Mouse (Mus musculus): ENCODE data around the gene Ift88.

The Ift88 gene

GRCm38 (mm10) chr14:57533841-57534240, 110.0 kb downstream of the Ift88 start:
- no peak for DNase-seq

- no peak for DNase-seq
Measured at GRCm38 (mm10) chr14:57534346-57534745, 110.5 kb downstream of the Ift88 start.

GRCm38 (mm10) chr14:57534961-57535360, 111.1 kb downstream of the Ift88 start:
- peak; percentile 65 to 70 for DNase-seq

- DNase-seq = no peak
Measured at GRCm38 (mm10) chr14:57535646-57536045, 111.8 kb downstream of the Ift88 start.

GRCm38 (mm10) chr14:57536820-57537219, 113.0 kb downstream of the Ift88 start:
- DNase-seq = no peak

GRCm38 (mm10) chr14:57537261-57538015, 113.6 kb downstream of the Ift88 start:
- DNase-seq = peak; percentile 27 to 28

GRCm38 (mm10) chr14:57540683-57541082, 116.8 kb downstream of the Ift88 start:
- DNase-seq = no peak

- peak in 1 of 2 experiments; percentile 13 for DNase-seq
Measured at GRCm38 (mm10) chr14:57542231-57542630, 118.4 kb downstream of the Ift88 start.

GRCm38 (mm10) chr14:57543420-57544039, 119.7 kb downstream of the Ift88 start:
- DNase-seq = no peak

GRCm38 (mm10) chr14:57545526-57545925, 121.7 kb downstream of the Ift88 start:
- DNase-seq = no peak

- no peak for DNase-seq
Measured at GRCm38 (mm10) chr14:57546131-57546530, 122.3 kb downstream of the Ift88 start.

GRCm38 (mm10) chr14:57546557-57547021, 122.7 kb downstream of the Ift88 start:
- DNase-seq = peak; percentile 18 to 41

GRCm38 (mm10) chr14:57547062-57547461, 123.2 kb downstream of the Ift88 start:
- DNase-seq = no peak

- DNase-seq = no peak
Measured at GRCm38 (mm10) chr14:57552945-57553344, 129.1 kb downstream of the Ift88 start.

GRCm38 (mm10) chr14:57554434-57554833, 130.6 kb downstream of the Ift88 start:
- DNase-seq = no peak

GRCm38 (mm10) chr14:57555471-57556070, 131.7 kb downstream of the Ift88 start:
- DNase-seq = no peak

GRCm38 (mm10) chr14:57556922-57557321, 133.1 kb downstream of the Ift88 start:
- DNase-seq = no peak

- no peak for DNase-seq
Measured at GRCm38 (mm10) chr14:57565626-57566025, 141.8 kb downstream of the Ift88 start.

Measured in kidney, postnatal 4 days (tissue).